Mouse (Mus musculus): ENCODE measurements at regions not wholly inside any gene's neighbourhood (a gene's known extent, or its start where the extent isn't known, plus 50 kb on each side); places are given as distances from the start of the nearest gene placed in this dataset.

DNA sequence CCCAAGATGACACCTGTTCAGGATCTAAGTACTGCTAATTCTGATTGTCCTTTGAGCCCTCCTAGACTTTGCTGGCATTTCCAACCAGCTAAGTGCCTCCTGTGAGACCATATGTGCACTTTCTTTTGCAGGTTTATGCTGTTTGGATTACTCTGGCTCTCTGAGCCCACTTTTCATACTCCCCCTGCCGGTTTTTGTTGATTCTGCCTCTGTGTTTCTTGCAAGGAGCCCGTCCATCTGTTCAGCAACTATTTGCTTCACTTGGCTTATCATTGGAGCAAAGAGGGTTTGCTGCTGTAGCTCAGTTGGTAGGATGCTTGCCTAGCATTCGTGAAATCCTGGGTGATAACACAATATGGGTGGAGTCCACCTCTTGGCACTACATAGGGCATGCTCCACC lies 52.8 kb upstream of the Cldn5 start:
- TF ChIP-seq CTCF (IDR thresholded peaks at IDR 0.05; ENCODE audit: control insufficient read depth, insufficient read depth, insufficient replicate concordance, low read depth, low read length) (no peak), POLR2A (IDR thresholded peaks at IDR 0.05; ENCODE audit: control insufficient read depth, low read depth, low read length) (no peak)
